Mouse (Mus musculus) T-helper 2 cell (primary cell): ENCODE data around the gene Ceacam13.
"Not testable (repeated sequence)": the region's sequence is repeated elsewhere in the genome, so short reads cannot be mapped to it uniquely, and the experiment has no call there.

ENCODE experiments used
- in situ Hi-C: fragments of 300-600 bp; cut with MboI, MseI; formaldehyde crosslinking; loops from one replicate; pipeline ENCODE4 v1.15.1; 2025; ENCODE audit warnings: high pct_unique_total_duplicates

Gene Ceacam13

DNA sequence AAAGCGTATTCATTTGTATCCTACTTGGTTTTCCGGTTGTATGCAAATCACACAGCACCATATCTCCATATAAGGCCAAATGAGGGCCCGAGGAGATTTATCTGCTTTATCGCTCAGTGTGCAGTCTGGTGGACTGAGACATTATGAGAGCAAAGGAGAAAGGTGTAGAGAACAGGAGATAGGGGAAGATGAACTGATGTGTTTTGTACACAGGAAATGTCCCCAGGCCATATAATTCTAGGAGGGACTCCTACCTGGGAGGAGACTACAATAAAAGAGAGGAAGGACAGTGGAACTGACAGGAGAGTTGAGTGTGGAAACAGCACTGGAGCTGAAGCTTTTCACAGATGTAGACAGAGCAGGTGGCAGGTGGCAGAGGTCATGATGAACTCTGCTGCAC lies at the start of gene Ceacam13:
Gene Ceacam13 (plus strand): TSS at position 301 of the 400 bp plus-strand sequence.
- in situ Hi-C loops, result no loop called here

DNA sequence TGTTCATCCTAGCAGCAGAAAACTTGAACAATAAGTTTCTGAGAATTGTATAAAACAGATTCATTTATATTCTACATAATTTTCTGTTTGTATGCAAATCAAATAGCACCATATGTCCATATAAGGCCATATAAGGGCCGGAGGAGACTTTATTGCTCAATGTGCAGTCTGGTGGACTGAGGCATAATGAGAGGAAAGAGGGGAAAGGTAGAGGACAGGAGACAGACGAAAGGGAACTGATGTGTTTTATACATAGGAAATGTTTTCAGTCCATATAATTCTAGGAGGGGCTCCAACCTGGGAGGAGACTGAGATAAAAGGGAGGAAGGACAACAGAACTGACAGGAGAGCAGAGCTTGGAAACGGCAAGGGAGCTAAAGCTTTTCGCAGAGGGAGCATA lies 37.9 kb upstream of the Ceacam13 start, which contains the start of gene Ceacam11:
Gene Ceacam11 (plus strand): TSS at position 301 of the 400 bp plus-strand sequence.
- in situ Hi-C loops, result no loop called here

- in situ Hi-C loops, result not testable (repeated sequence)
These were observed 8.6 kb upstream of the Ceacam13 start for GRCm38 (mm10) chr7:18001131-18001530.

- in situ Hi-C loops, result no loop called here
These were observed 55.9 kb downstream of the Ceacam13 start, which contains the start of gene Ceacam12 for GRCm38 (mm10) chr7:18065629-18066028. Gene Ceacam12, plus strand, starts transcription at chr7:18065929.
